Mouse (Mus musculus) midbrain, embryonic 11.5 days (tissue): Measurements from ENCODE around the gene Znrf4. TPM values are rescaled to one million over a fixed set of nuclear protein-coding genes. Genes with fewer than 3 reads are reported as not detected.
A peak's percentile ranks its signal among the peaks of the same experiment; 100 is the strongest.

Experiments used
- ATAC-seq: fragments of 200-750 bp; cut with Nextera tagmentation; 2 replicates; pipeline ENCODE4 v1.8.0; 2017; ENCODE audit warnings: moderate TSS enrichment, moderate library complexity; ENCODE audit not compliant: low FRiP score
- DNase-seq: peaks from one replicate; pipeline ENCODE4 v3.0.0; 2015; ENCODE audit warnings: low spot score; ENCODE audit errors: missing footprints
- H3K27ac ChIP-seq: fragments of 300-500 bp; sonication (generic); 2 replicates; pipeline ENCODE4 v1.5.1; 2014; ENCODE audit warnings: low read depth, low read length
- H3K27me3 ChIP-seq: fragments of 300-500 bp; sonication (generic); 2 replicates; pipeline ENCODE4 v1.6.1; 2014; ENCODE audit warnings: mild to moderate bottlenecking, low read length, moderate library complexity, mixed read lengths; ENCODE audit not compliant: control insufficient read depth, insufficient read depth
- H3K36me3 ChIP-seq: fragments of 300-500 bp; sonication (generic); 2 replicates; pipeline ENCODE4 v1.6.1; 2014; ENCODE audit warnings: mild to moderate bottlenecking, low read length, moderate library complexity, mixed read lengths; ENCODE audit not compliant: control insufficient read depth, insufficient read depth
- H3K4me1 ChIP-seq: fragments of 300-500 bp; sonication (generic); 2 replicates; pipeline ENCODE4 v1.6.1; 2014; ENCODE audit warnings: low read length; ENCODE audit not compliant: control insufficient read depth, insufficient read depth
- H3K4me2 ChIP-seq: fragments of 300-500 bp; sonication (generic); 2 replicates; pipeline ENCODE4 v1.6.1; 2014; ENCODE audit warnings: mild to moderate bottlenecking, moderate library complexity
- H3K4me3 ChIP-seq: fragments of 300-500 bp; sonication (generic); 2 replicates; pipeline ENCODE4 v1.5.1; 2014; ENCODE audit warnings: low read depth, low read length
- H3K9ac ChIP-seq: fragments of 300-500 bp; sonication (generic); 2 replicates; pipeline ENCODE4 v1.6.1; 2014; ENCODE audit warnings: low read length
- H3K9me3 ChIP-seq: fragments of 300-500 bp; sonication (generic); 2 replicates; pipeline ENCODE4 v1.6.1; 2016; ENCODE audit warnings: low read length; ENCODE audit not compliant: control insufficient read depth
- WGBS: fragments of 180-500 bp; shearing (Covaris S2); extraction: QIAGEN DNeasy Blood & Tissue Kit; methylation state at CpG from one replicate; pipeline ENCODE4 v1.1.7; 2014; 5-methylcytosine and 5-hydroxymethylcytosine counted together
- polyA plus RNA-seq: library from polyadenylated mRNA; unstranded; fragments of >200 nt; fragmentation: Nextera tagmentation; extraction: Ambion mirVana; gene quantifications from 2 replicates; pipeline ENCODE4 v1.2.1, GENCODE M21; 2014

Znrf4 gene
- not detected in 2 replicates for polyA plus RNA-seq

GRCm38 (mm10) chr17:56512310-56512709, at the start of gene Znrf4:
TSS of gene Znrf4 (minus strand) at chr17:56512431.
- Histone ChIP-seq H3K4me2 (peak within 1 kb of the TSS; percentile 22), H3K9ac (no peak within 1 kb of the TSS), H3K9me3 (no peaks in the 10 kb centered on the region; the same call in 1 of the 2 replicates), H3K36me3 (no peaks in the 10 kb centered on the region), H3K27me3 (peaks cover 38% of the 10 kb centered on the region), H3K4me3 (peak within 1 kb of the TSS; percentile 15), H3K27ac (no peak within 1 kb of the TSS), H3K4me1 (peaks cover 8% of the 10 kb centered on the region; the same call in 1 of the 2 replicates)
- no peak for ATAC-seq
- WGBS, result 66% methylated on average over 22 of the region's 22 CpGs
- DNase-seq, result no peak

DNA sequence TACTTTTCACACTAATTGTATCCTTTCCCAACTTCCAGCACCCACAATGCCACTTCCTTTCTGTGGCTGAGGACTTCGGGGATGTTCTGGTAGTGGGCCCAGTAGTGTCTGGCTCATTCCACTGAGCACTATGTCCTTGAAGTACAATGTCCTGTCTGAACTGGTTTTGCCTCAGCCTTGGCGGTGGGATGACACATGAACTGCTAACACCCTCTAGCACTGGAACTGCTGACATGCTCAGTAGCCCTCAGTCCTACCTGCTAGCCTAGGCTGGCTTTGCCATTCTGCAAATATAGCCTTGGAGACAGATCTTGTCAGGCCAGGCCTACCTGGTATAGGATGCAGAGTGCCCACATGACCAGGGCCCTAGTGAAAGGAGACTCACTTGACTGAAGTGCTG, 49.6 kb upstream of the Znrf4 start:
- Histone ChIP-seq H3K4me3 (no peak overlapping the region), H3K9ac (no peak overlapping the region), H3K9me3 (no peaks in the 10 kb centered on the region), H3K4me1 (no peaks in the 10 kb centered on the region), H3K36me3 (peaks cover 49% of the 10 kb centered on the region), H3K4me2 (no peak overlapping the region), H3K27ac (no peak overlapping the region), H3K27me3 (no peaks in the 10 kb centered on the region)
- ATAC-seq (no peak), DNase-seq (no peak)
- 94% methylated on average over 2 of the region's 2 CpGs for WGBS

GRCm38 (mm10) chr17:56560131-56560530, 47.9 kb upstream of the Znrf4 start:
- Histone ChIP-seq H3K4me3 (no peak overlapping the region), H3K4me1 (no peaks in the 10 kb centered on the region), H3K36me3 (peaks cover 33% of the 10 kb centered on the region), H3K27me3 (no peaks in the 10 kb centered on the region), H3K9ac (no peak overlapping the region), H3K9me3 (no peaks in the 10 kb centered on the region), H3K27ac (no peak overlapping the region), H3K4me2 (no peak overlapping the region)
- WGBS, result 88% methylated on average over 1 of the region's 1 CpGs
- DNase-seq (no peak), ATAC-seq (no peak)

GRCm38 (mm10) chr17:56559386-56559785, 47.2 kb upstream of the Znrf4 start:
- no peak for ATAC-seq
- Histone ChIP-seq H3K27ac (no peak overlapping the region), H3K36me3 (peaks cover 25% of the 10 kb centered on the region; the same call in 1 of the 2 replicates), H3K9ac (no peak overlapping the region), H3K27me3 (no peaks in the 10 kb centered on the region), H3K9me3 (no peaks in the 10 kb centered on the region), H3K4me2 (no peak overlapping the region), H3K4me1 (no peaks in the 10 kb centered on the region), H3K4me3 (no peak overlapping the region)
- 83% methylated on average over 3 of the region's 3 CpGs for WGBS
- DNase-seq, result no peak

DNA sequence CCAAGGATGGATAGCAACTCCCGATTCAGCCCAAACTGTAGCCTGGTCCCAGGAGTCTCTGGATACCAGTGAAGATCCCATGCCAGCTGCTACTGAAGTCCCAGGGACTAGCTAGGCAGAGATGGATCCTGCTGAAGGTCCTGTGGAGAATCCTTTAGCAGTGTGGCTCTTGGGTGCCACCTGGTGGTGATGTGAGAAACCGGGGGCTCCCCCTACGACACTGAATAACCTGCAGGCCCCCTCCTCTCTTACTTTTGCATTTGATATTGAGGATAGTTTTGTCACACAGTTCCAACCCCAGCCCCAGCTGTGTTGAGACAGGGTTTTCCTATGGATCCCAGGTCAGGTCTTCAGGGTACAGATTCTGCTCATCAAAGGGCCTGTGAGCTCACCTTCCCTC, 46.2 kb upstream of the Znrf4 start:
- no peaks in the 10 kb centered on the region for H3K9me3 ChIP-seq
- no peak overlapping the region for H3K4me2 ChIP-seq
- no peak overlapping the region for H3K4me3 ChIP-seq
- DNase-seq, result peak; percentile 96
- no peaks in the 10 kb centered on the region for H3K4me1 ChIP-seq
- no peak overlapping the region for H3K9ac ChIP-seq
- no peak overlapping the region for H3K27ac ChIP-seq
- H3K27me3 ChIP-seq, result no peaks in the 10 kb centered on the region
- 20% methylated on average over 3 of the region's 3 CpGs for WGBS
- H3K36me3 ChIP-seq, result peaks cover 17% of the 10 kb centered on the region; the same call in 1 of the 2 replicates
- peak; percentile 79 for ATAC-seq

DNA sequence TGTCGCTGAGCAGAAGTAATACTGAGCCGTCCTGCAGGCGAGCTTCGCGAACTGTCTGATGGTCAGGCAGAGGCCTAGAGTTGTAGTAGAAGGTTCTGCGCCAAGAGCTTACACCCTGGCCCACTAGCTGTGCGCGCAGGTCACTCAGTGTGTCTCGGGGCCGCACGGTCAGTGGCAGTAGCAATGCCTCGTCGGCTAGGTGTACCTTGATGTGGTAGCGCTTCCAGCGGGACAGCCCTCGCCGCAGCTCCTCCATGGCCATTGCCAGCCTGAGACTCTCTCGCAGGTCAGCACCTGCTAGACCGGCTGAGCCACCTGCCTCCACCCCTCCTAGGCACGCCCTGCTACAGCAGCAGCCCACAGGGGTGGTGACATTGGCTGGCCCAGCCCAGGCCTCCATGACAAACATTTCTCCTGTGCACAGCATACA, 41.9 kb upstream of the Znrf4 start, which contains the start of gene Gm20219:
TSS of gene Gm20219 (minus strand) at position 266 of the 430 bp plus-strand sequence.
- no peak within 1 kb of the TSS for H3K27ac ChIP-seq
- H3K9ac ChIP-seq, result no peak within 1 kb of the TSS; the same call in 1 of the 2 replicates
- no peak within 1 kb of the TSS for H3K4me2 ChIP-seq
- peaks cover 11% of the 10 kb centered on the region for H3K4me1 ChIP-seq
- no peaks in the 10 kb centered on the region for H3K9me3 ChIP-seq
- no peaks in the 10 kb centered on the region for H3K36me3 ChIP-seq
- 77% methylated on average over 20 of the region's 20 CpGs for WGBS
- ATAC-seq (no peak), DNase-seq (no peak)
- H3K27me3 ChIP-seq, result no peaks in the 10 kb centered on the region
- no peak within 1 kb of the TSS for H3K4me3 ChIP-seq

- no peak overlapping the region for H3K4me3 ChIP-seq
- 59% methylated on average over 5 of the region's 5 CpGs for WGBS
- no peaks in the 10 kb centered on the region for H3K9me3 ChIP-seq
- H3K36me3 ChIP-seq, result no peaks in the 10 kb centered on the region
- peak; percentile 97 for DNase-seq
- ATAC-seq, result peak; percentile 19; the same call in 1 of the 2 replicates
- H3K27me3 ChIP-seq, result no peaks in the 10 kb centered on the region
- peak overlapping the region; percentile 63 for H3K27ac ChIP-seq
- no peak overlapping the region for H3K4me2 ChIP-seq
- H3K9ac ChIP-seq, result no peak overlapping the region; the same call in 1 of the 2 replicates
- peaks cover 13% of the 10 kb centered on the region for H3K4me1 ChIP-seq
Observed at GRCm38 (mm10) chr17:56552781-56553363, 40.6 kb upstream of the Znrf4 start.

GRCm38 (mm10) chr17:56551841-56552581, 39.8 kb upstream of the Znrf4 start:
- H3K27me3 ChIP-seq, result no peaks in the 10 kb centered on the region
- ATAC-seq (peak; percentile 75), DNase-seq (peak; percentile 81)
- no peaks in the 10 kb centered on the region for H3K36me3 ChIP-seq
- peaks cover 14% of the 10 kb centered on the region for H3K4me1 ChIP-seq
- no peak overlapping the region; the same call in 1 of the 2 replicates for H3K9ac ChIP-seq
- H3K27ac ChIP-seq, result peak overlapping the region; percentile 63
- no peaks in the 10 kb centered on the region for H3K9me3 ChIP-seq
- 74% methylated on average over 6 of the region's 6 CpGs for WGBS
- H3K4me2 ChIP-seq, result no peak overlapping the region
- H3K4me3 ChIP-seq, result no peak overlapping the region
